Mouse (Mus musculus): ENCODE measurements around the gene Mnx1.

GRCm38 (mm10) chr5:29475041-29475440, 3.2 kb downstream of the Mnx1 start:
- TF ChIP-seq CTCF (IDR thresholded peaks at IDR 0.05; ENCODE audit: extremely low read depth, insufficient read length, insufficient replicate concordance, low read depth, low read length): no peak
- no peak for TF ChIP-seq POLR2A (IDR thresholded peaks at IDR 0.05; ENCODE audit: low read depth, low read length)

All from small intestine, adult 2 months (tissue).